Mouse (Mus musculus) hindbrain, embryonic 10.5 days (tissue): ENCODE data around the gene Fam83c. TPM values are rescaled to one million over a fixed set of nuclear protein-coding genes. Genes with fewer than 3 reads are reported as not detected.

Experiments
- DNase-seq: peaks from one replicate; pipeline ENCODE4 v3.0.0-alpha.2; 2017; ENCODE audit warnings: low spot score
- H3K27ac ChIP-seq: fragments of 300-500 bp; sonication (generic); 2 replicates; pipeline ENCODE4 v1.5.1; 2016; ENCODE audit warnings: mild to moderate bottlenecking, moderate library complexity
- H3K27me3 ChIP-seq: fragments of 300-500 bp; sonication (generic); 2 replicates; pipeline ENCODE4 v1.6.1; 2016; ENCODE audit warnings: mild to moderate bottlenecking; ENCODE audit not compliant: poor library complexity, insufficient read depth, severe bottlenecking
- H3K36me3 ChIP-seq: fragments of 300-500 bp; sonication (generic); 2 replicates; pipeline ENCODE4 v1.6.1; 2016; ENCODE audit warnings: mild to moderate bottlenecking, moderate library complexity
- H3K4me1 ChIP-seq: fragments of 300-500 bp; sonication (generic); replicated peaks from 2 replicates; pipeline ENCODE4 v1.6.1; 2016; ENCODE audit warnings: mild to moderate bottlenecking
- H3K4me3 ChIP-seq: fragments of 300-500 bp; sonication (generic); 2 replicates; pipeline ENCODE4 v1.5.1; 2016; ENCODE audit warnings: mild to moderate bottlenecking, moderate library complexity
- H3K9me3 ChIP-seq: fragments of 300-500 bp; sonication (generic); 2 replicates; pipeline ENCODE4 v1.6.1; 2016; ENCODE audit warnings: mild to moderate bottlenecking, moderate library complexity
- WGBS: fragments of 180-500 bp; shearing (Covaris S2); methylation state at CpG from one replicate; pipeline ENCODE4 v1.1.7; 2016; 5-methylcytosine and 5-hydroxymethylcytosine counted together
- polyA plus RNA-seq: library from polyadenylated mRNA; unstranded; fragments of >200 nt; fragmentation: Nextera tagmentation; extraction: Ambion mirVana; gene quantifications from 2 replicates; pipeline ENCODE4 v1.2.1, GENCODE M21; 2016

Fam83c gene
- polyA plus RNA-seq, 1 experiment from 2014 or later: 0.44 TPM

DNA sequence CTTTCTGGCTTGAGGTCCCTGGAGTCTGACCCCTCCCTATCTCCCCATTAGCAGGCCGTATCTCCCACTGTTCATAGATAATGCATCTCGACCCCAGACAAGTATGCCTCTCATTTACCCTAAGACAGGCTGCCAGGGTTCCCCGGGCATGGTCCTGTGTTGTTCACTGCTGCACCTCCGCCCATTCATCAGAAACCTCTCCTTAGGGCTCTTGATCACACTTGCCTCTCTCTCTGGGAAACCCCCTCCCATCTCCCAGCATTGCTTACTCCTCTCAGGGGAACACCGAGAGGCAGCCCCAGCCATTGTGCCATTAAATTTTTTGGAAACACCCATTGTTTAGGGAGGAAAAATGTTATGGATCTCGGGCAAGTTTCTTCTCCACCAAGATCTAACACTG lies 56.6 kb downstream of the Fam83c start:
- Histone ChIP-seq H3K4me1 (peaks cover 18% of the 10 kb centered on the region), H3K4me3 (no peak overlapping the region), H3K27me3 (peaks cover 43% of the 10 kb centered on the region), H3K36me3 (no peaks in the 10 kb centered on the region), H3K27ac (no peak overlapping the region), H3K9me3 (no peaks in the 10 kb centered on the region)
- DNase-seq: no peak
- WGBS: 66% methylated on average over 6 of the region's 6 CpGs

DNA sequence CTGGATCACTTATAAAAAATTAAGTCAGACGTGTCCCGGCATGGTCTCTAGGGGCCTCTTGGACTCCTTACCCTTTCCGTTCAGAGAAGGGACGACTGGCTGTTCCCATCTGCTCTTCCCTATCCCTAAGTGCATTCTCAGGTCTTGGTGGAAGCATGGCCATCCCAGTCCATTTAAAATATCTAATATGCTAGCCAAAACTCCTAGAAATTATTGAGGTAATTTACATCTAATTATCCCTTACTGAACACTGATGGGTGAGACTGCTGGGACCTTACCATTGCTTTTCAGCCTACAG lies 57.0 kb downstream of the Fam83c start:
- DNase-seq: no peak
- WGBS: 77% methylated on average over 4 of the region's 4 CpGs
- peaks cover 18% of the 10 kb centered on the region for H3K4me1 ChIP-seq
- H3K27ac ChIP-seq: no peak overlapping the region
- H3K36me3 ChIP-seq: no peaks in the 10 kb centered on the region
- no peak overlapping the region for H3K4me3 ChIP-seq
- H3K27me3 ChIP-seq: peaks cover 47% of the 10 kb centered on the region
- H3K9me3 ChIP-seq: no peaks in the 10 kb centered on the region

Other genes with a start within 250 kb of the Fam83c start
- gene Gss, start 242.0 kb downstream of the Fam83c start, polyA plus RNA-seq: 19.9 and 20.6 TPM in 2 replicates
- gene Myh7b, start 223.6 kb downstream of the Fam83c start, polyA plus RNA-seq: 0.49 and 0.69 TPM in 2 replicates
- 133 and 160 TPM in 2 replicates for gene Trpc4ap, start 142.5 kb downstream of the Fam83c start, polyA plus RNA-seq
- 33.7 and 41.1 TPM in 2 replicates for gene Edem2, start 105.4 kb downstream of the Fam83c start, polyA plus RNA-seq
- gene Gm17581, start 99.0 kb downstream of the Fam83c start, polyA plus RNA-seq: not detected in 2 replicates
- gene Procr, start 83.7 kb downstream of the Fam83c start, polyA plus RNA-seq: 1.5 and 1.7 TPM in 2 replicates
- 1.4 and 2.5 TPM in 2 replicates for gene Mmp24, start 59.5 kb downstream of the Fam83c start, polyA plus RNA-seq
- gene BC029722, start 15.4 kb downstream of the Fam83c start, polyA plus RNA-seq: 8.4 and 16.0 TPM in 2 replicates
- 247 and 261 TPM in 2 replicates for gene Eif6, start 7.9 kb downstream of the Fam83c start, polyA plus RNA-seq
- gene Uqcc1, start 95.5 kb upstream of the Fam83c start, polyA plus RNA-seq: 73.7 and 77.4 TPM in 2 replicates
- not detected in 2 replicates for gene Gm15557, start 105.9 kb upstream of the Fam83c start, polyA plus RNA-seq
- gene Gdf5, start 110.5 kb upstream of the Fam83c start, polyA plus RNA-seq: 0.42 and 1.1 TPM in 2 replicates
- 21.6 and 27.6 TPM in 2 replicates for gene Cep250, start 121.6 kb upstream of the Fam83c start, polyA plus RNA-seq
- gene 6430550D23Rik, start 173.1 kb upstream of the Fam83c start, polyA plus RNA-seq: 1.2 and 1.5 TPM in 2 replicates
- gene Ergic3, start 173.2 kb upstream of the Fam83c start, polyA plus RNA-seq: 223 and 257 TPM in 2 replicates
- not detected in 2 replicates for gene Fer1l4, start 218.1 kb upstream of the Fam83c start, polyA plus RNA-seq
- gene Spag4, start 230.3 kb upstream of the Fam83c start, polyA plus RNA-seq: 4.4 and 6.9 TPM in 2 replicates